Mouse (Mus musculus) left cerebral cortex, adult 11 months (tissue): ENCODE measurements around the gene Nek11.
A peak's percentile ranks its signal among the peaks of the same experiment; 100 is the strongest.

ENCODE experiments used
- DNase-seq: peaks from one replicate; pipeline ENCODE4 v3.0.0; 2022; ENCODE audit warnings: low spot score

Nek11 gene

DNA sequence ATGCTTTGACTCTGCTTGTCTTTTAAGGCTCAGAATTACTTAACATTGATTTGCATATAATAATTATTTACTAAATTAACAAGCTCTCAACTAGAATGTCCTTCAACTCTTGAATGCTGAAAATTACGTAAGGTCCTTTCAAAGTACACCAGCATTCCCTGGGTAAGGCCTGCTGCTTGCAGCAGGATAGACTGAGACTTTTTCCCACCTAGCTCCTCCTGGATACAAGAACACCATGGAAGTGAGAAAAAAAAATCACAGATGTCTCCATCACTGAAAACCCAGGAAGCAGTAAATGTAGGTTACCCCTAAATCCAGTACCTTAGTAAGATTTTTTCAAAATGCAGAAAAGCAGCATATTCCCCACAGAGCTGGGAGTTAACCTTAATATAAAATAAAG, 82.6 kb downstream of the Nek11 start:
- no peak for DNase-seq

GRCm38 (mm10) chr9:105309553-105310281, 85.6 kb downstream of the Nek11 start:
- DNase-seq = peak; percentile 48

GRCm38 (mm10) chr9:105306042-105306441, 89.3 kb downstream of the Nek11 start:
- no peak for DNase-seq

- DNase-seq = peak; percentile 24
Observed at GRCm38 (mm10) chr9:105302230-105302629, 93.1 kb downstream of the Nek11 start.

GRCm38 (mm10) chr9:105301396-105301795, 93.9 kb downstream of the Nek11 start:
- no peak for DNase-seq

GRCm38 (mm10) chr9:105300738-105301325, 94.5 kb downstream of the Nek11 start:
- DNase-seq = no peak

DNA sequence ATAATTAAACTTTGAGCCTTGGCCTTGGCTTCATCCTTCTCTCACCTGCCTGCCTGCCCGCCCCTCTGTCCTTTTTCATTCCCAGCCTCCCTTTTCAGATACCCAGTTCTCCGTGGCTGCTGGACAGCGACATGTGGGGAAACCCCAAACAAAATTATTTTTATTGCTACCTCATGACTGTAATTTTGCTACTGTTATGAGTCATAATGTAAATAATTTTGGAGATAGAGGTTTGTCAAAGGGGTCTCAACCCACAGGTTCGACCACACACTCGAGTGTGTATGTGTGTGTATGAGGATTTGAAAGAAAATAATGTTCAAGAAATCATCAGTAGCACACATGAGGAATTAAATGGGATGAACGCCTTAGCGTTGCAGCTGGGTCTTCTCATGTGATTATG, 110.7 kb downstream of the Nek11 start:
- no peak for DNase-seq

- DNase-seq = no peak
Observed at GRCm38 (mm10) chr9:105282725-105283124, 112.6 kb downstream of the Nek11 start.

GRCm38 (mm10) chr9:105274925-105275324, 120.4 kb downstream of the Nek11 start:
- no peak for DNase-seq

DNA sequence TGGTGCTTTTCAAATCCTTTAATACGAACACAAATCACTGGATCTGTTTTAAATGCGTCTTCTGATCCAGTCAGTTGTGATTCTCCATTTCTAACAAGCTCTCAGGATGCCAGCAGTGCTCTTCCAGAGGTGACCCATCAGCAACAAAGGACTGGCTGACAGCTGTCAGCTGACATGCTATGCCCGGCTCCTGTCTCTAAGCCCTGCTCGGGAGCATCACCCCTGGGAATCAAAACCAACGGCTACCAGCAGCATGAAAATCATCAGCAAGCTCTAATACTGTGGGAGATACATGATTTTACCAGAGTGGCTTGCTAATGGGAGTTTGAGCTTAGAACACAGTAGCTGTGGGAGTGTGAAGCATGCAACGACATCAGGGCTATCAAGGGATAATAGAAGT, 121.0 kb downstream of the Nek11 start:
- no peak for DNase-seq

GRCm38 (mm10) chr9:105272241-105272640, 123.1 kb downstream of the Nek11 start:
- no peak for DNase-seq

DNA sequence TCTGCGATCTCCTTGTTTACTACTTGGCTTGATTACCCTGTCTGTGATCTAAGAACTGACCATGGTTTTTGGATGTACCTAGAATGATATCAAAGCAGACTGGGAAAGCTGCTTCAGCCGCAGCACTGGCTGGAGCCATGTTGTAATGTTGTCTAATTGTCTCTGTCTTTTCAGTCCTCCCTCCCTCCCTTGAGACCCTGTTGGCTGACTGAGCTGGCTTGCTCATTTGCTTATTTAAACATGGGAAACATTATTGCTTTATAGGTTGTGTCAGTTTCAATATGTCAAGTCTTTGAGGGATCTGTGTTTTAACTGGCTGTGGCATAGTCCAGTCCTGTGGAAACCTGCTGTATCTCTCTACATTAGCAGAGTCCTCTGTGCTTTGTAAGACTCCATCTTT, 132.2 kb downstream of the Nek11 start:
- DNase-seq = no peak

- no peak for DNase-seq
Observed at GRCm38 (mm10) chr9:105257668-105258067, 137.7 kb downstream of the Nek11 start.

- peak; percentile 16 for DNase-seq
Observed at GRCm38 (mm10) chr9:105254076-105254475, 141.2 kb downstream of the Nek11 start.

DNA sequence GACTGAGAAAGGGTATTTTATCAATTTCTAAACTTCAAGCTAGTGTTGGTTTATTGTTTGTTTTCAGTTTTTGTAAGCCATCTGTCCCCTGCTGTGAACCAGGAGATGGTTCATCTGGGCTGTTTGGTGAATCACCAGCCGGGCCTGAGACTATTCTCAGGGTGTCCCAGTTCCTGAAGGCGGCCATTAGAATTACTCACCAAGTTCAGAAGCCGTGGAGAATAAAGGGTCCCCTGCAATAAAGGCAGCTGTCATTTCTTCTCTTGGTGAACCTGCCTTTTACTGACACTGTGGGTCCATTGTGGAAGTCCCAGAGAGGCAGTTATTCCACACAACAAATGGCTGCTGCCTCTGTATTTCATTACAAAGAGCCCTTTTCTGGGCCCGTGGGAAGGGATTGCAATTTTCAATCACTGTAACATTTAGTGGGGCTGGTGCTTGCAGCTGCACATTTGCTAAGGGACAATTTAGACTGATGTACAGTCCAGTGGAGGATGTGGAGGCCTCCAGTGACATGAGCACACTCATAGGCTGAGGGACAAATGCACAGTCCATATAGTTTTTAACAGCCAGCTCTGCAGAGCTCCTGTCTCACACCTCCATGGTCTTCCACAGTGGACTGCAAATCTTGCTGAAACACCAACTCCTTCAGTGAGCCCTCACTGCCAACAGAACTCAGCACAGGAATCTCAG, 142.8 kb downstream of the Nek11 start:
- peak; percentile 12 for DNase-seq

- no peak for DNase-seq
Observed at GRCm38 (mm10) chr9:105251256-105251655, 144.1 kb downstream of the Nek11 start.

- no peak for DNase-seq
Observed at GRCm38 (mm10) chr9:105244024-105244423, 151.3 kb downstream of the Nek11 start.

DNA sequence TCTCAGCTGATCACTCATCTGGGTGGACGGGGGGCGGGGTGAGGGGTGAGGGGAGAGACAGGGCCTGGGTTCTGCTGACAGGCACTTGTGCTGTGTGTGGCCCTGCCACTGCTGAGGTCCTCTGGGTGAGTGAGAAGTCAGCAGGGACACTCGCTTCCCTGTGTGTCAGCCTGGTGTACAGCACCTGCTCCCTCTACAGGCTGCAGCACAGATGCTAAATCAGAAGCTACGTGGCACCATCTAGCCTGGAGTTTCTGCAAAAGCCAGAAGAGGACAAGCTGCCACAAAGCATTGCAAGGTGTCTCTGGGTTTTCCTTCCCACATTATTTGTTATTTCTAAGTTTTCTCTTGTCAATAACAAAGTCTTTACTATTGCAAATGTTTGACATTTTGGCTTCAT, 180.9 kb downstream of the Nek11 start:
- DNase-seq = peak; percentile 30

- no peak for DNase-seq
Observed at GRCm38 (mm10) chr9:105200305-105200704, 195.0 kb downstream of the Nek11 start.

- DNase-seq = no peak
Observed at GRCm38 (mm10) chr9:105186725-105187124, 208.6 kb downstream of the Nek11 start.

DNA sequence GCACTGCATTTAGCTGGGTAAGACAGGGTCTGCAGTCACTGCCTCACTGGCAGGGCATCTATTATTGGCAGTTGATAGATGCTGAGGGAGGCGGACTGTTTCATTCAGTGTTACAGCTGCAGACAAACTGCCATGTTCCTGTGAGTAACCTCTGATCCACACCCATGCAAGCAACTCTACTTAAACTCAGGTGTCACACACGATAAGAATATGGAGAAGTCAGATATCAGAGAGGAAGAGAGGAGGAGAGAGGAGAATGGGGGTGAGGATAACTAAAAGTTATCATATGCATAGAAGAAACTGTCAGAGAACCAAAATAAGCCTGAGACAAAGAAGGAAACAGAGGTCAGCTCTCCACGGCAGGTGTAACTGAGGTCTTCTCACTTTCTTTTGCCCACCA, 212.9 kb downstream of the Nek11 start:
- DNase-seq = no peak

DNA sequence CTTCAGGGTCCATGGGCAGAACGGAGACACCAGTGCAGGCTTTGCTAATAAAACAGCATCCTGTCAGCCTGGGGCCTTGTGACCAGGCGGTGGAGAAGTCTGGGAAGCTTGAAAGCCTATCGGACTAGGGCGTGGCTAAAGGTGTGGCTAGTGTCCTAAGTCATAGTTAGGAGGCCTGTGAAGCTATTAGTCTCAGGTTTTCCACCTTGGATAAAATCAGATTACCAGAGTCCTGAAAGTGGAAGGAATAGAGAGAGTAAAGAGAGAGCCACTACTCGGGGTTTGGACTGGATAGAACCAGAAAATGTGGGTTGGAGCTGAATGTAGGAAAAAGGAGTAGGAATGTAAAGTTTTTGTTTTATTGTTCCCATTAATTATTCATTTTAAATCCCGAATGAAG, 250.3 kb downstream of the Nek11 start, which contains the start of gene 1700080E11Rik:
Gene 1700080E11Rik (minus strand): TSS at position 101 of the 400 bp plus-strand sequence.
- DNase-seq = no peak

DNA sequence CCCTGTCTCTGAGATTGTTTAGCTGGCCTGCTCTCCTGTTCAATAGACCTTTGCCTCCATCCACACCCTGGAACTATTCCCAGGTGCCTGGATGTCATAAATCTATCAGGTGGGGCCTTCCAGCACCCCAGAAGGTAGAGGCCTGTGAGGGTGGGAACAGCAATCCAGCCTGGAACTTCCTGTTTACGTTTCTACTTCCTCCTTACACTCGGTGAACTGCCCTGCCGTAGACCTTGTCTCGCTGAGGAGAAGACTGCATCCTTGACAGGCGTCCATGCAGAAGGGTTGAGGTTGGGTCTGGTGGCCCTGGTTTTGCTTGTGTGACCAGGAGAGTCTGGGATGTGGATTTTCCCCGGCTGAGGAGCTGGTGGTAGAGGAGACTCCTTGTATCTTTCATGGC, 256.1 kb downstream of the Nek11 start:
- no peak for DNase-seq
